Mouse (Mus musculus) stomach, postnatal 0 days (tissue): ENCODE data around the gene Atrip. TPM values are rescaled to one million over a fixed set of nuclear protein-coding genes. Genes with fewer than 3 reads are reported as not detected.

Source experiments
- ATAC-seq: fragments of 200-750 bp; cut with Nextera tagmentation; 2 replicates; pipeline ENCODE4 v1.8.0; 2017; ENCODE audit not compliant: low FRiP score, low TSS enrichment
- DNase-seq: peaks from one replicate; pipeline ENCODE4 v3.0.0-alpha.2; 2016; ENCODE audit warnings: low spot score
- H3K27ac ChIP-seq: fragments of 300-500 bp; sonication (generic); replicated peaks from 2 replicates; pipeline ENCODE4 v1.5.1; 2014; ENCODE audit warnings: mild to moderate bottlenecking, control low read depth
- H3K27me3 ChIP-seq: fragments of 300-500 bp; sonication (generic); 2 replicates; pipeline ENCODE4 v1.6.1; 2014; ENCODE audit warnings: low read length; ENCODE audit not compliant: control insufficient read depth, insufficient read depth
- H3K36me3 ChIP-seq: fragments of 300-500 bp; sonication (generic); 2 replicates; pipeline ENCODE4 v1.6.1; 2014; ENCODE audit warnings: low read length, mixed read lengths; ENCODE audit not compliant: control insufficient read depth, insufficient read depth
- H3K4me1 ChIP-seq: fragments of 300-500 bp; sonication (generic); replicated peaks from 2 replicates; pipeline ENCODE4 v1.6.1; 2014; ENCODE audit warnings: antibody characterized with exemption; ENCODE audit not compliant: control insufficient read depth, insufficient read depth
- H3K4me2 ChIP-seq: fragments of 300-500 bp; sonication (generic); replicated peaks from 2 replicates; pipeline ENCODE4 v1.6.1; 2014; ENCODE audit warnings: low read depth, mild to moderate bottlenecking, control low read depth, moderate library complexity
- H3K4me3 ChIP-seq: fragments of 300-500 bp; sonication (generic); 2 replicates; pipeline ENCODE4 v1.5.1; 2014; ENCODE audit warnings: low read depth, low read length, control low read depth
- H3K9ac ChIP-seq: fragments of 300-500 bp; sonication (generic); 2 replicates; pipeline ENCODE4 v1.6.1; 2014; ENCODE audit warnings: mild to moderate bottlenecking, low read length, control low read depth, mixed read lengths
- H3K9me3 ChIP-seq: fragments of 300-500 bp; sonication (generic); 2 replicates; pipeline ENCODE4 v1.6.1; 2016; ENCODE audit warnings: low read length; ENCODE audit not compliant: control insufficient read depth
- CTCF ChIP-seq: IDR thresholded peaks from 2 replicates; pipeline ENCODE4 v1.5.1; 2016; ENCODE audit warnings: antibody characterized with exemption, low read depth, mild to moderate bottlenecking, moderate library complexity
- EP300 ChIP-seq: optimal IDR thresholded peaks from 2 replicates; pipeline ENCODE3; 2016; ENCODE audit warnings: antibody characterized with exemption
- WGBS: fragments of 180-500 bp; shearing (Covaris S2); extraction: QIAGEN DNeasy Blood & Tissue Kit; methylation state at CpG from one replicate; pipeline ENCODE4 v1.1.7; 2014; 5-methylcytosine and 5-hydroxymethylcytosine counted together
- polyA plus RNA-seq: library from polyadenylated mRNA; unstranded; fragments of >200 nt; fragmentation: Nextera tagmentation; extraction: Ambion mirVana; gene quantifications from 2 replicates; pipeline ENCODE4 v1.2.1, GENCODE M21; 2015

Gene Atrip
- polyA plus RNA-seq, 1 experiment from 2014 or later, result 11.3 TPM

DNA sequence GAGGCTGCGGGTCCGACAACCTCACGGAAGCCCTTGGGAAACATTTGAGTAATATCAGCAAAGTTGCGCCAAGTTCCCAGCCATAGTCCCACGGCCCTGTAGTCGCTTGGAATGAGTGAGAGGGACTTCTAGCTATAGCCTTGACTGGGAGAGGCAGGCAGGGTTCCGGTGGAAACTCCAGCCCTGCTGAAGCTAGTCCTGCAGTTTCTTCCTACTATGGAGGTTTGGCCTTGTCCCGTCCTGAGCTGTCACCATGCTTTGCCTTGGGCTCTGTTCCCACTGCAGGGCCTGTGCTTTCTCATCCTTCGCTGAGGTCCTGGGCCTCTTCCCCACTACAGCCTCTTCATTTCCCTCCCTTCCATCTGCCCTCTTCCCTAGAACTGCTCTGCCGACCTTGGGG lies 42.3 kb upstream of the Atrip start:
- no peak for ATAC-seq
- peak; percentile 10 for DNase-seq
- H3K27ac ChIP-seq, result no peak overlapping the region
- H3K4me3 ChIP-seq, result no peak overlapping the region
- no peaks in the 10 kb centered on the region for H3K4me1 ChIP-seq
- H3K9ac ChIP-seq, result no peak overlapping the region
- H3K4me2 ChIP-seq, result no peak overlapping the region
- H3K9me3 ChIP-seq, result no peaks in the 10 kb centered on the region
- peaks cover 20% of the 10 kb centered on the region for H3K36me3 ChIP-seq
- 89% methylated on average over 10 of the region's 10 CpGs for WGBS
- H3K27me3 ChIP-seq, result no peaks in the 10 kb centered on the region
- no peak for TF ChIP-seq CTCF
- no peak for TF ChIP-seq EP300

DNA sequence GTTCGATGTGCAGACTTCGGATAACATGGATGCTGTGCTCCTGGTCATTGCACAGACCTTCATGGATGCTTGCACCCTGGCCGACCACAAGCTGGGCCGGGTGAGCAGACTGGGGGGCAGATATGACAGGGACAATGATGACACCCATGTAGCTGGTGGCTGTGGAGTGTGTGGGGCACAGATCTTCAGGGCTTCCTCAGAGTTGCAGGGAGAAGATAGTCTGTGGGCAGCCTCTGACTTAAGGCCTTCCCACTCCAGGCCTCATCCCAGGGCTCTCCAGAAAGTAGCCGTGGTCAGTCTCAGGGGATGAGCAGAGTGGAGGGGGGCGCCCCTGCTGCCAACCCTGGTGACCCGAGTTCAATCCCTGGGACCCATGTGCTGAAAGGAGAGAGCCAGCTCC lies 40.9 kb upstream of the Atrip start:
- H3K4me1 ChIP-seq, result no peaks in the 10 kb centered on the region
- peaks cover 23% of the 10 kb centered on the region for H3K36me3 ChIP-seq
- H3K9me3 ChIP-seq, result no peaks in the 10 kb centered on the region
- DNase-seq, result peak; percentile 10
- WGBS, result 88% methylated on average over 7 of the region's 7 CpGs
- ATAC-seq, result no peak
- H3K27me3 ChIP-seq, result no peaks in the 10 kb centered on the region
- H3K27ac ChIP-seq, result no peak overlapping the region
- no peak for TF ChIP-seq EP300
- no peak overlapping the region for H3K4me3 ChIP-seq
- no peak overlapping the region for H3K4me2 ChIP-seq
- H3K9ac ChIP-seq, result no peak overlapping the region

DNA sequence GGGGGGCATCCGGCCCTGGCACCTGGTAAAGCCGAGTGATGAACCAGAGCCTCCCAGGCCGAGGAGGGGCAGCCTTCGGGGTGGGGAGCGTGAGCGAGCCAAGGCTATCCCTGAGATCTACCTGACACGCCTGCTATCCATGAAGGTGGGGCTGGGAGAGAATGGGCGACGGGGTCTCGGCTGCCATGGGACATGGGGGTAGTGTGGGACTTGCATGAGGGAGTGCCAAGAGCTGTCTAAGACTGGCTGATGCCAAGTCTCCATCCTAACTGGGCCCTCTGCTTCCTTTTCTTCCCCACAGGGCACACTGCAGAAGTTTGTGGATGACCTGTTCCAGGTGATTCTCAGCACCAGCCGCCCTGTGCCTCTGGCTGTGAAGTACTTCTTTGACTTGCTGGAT lies 40.4 kb upstream of the Atrip start:
- H3K4me1 ChIP-seq, result no peaks in the 10 kb centered on the region
- no peaks in the 10 kb centered on the region for H3K27me3 ChIP-seq
- H3K4me2 ChIP-seq, result no peak overlapping the region
- 89% methylated on average over 11 of the region's 11 CpGs for WGBS
- no peaks in the 10 kb centered on the region for H3K9me3 ChIP-seq
- H3K36me3 ChIP-seq, result peaks cover 23% of the 10 kb centered on the region
- no peak for ATAC-seq
- no peak overlapping the region for H3K9ac ChIP-seq
- DNase-seq, result peak; percentile 11
- no peak overlapping the region for H3K27ac ChIP-seq
- no peak for TF ChIP-seq EP300
- no peak for TF ChIP-seq CTCF
- H3K4me3 ChIP-seq, result no peak overlapping the region

DNA sequence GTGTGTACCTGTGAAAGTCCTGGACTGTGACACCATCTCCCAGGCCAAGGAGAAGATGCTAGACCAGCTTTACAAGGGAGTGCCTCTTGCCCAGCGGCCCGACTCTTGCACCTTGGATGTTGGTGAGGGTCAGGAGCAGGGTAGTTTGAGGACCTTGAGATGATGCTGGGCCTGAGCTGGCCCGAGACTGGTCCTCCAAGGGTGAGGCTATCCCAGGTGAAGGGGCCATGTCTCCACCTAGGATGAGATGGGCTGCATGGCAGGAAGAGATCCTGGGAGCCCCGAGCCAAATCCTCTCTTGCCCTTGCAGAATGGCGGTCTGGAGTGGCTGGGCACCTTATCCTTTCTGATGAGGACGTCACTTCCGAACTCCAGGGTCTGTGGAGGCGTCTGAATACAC lies 39.4 kb upstream of the Atrip start:
- Histone ChIP-seq H3K9me3 (no peaks in the 10 kb centered on the region), H3K36me3 (peaks cover 25% of the 10 kb centered on the region), H3K4me1 (no peaks in the 10 kb centered on the region), H3K4me3 (no peak overlapping the region), H3K4me2 (no peak overlapping the region), H3K27me3 (no peaks in the 10 kb centered on the region), H3K9ac (no peak overlapping the region), H3K27ac (no peak overlapping the region)
- peak; percentile 9 for DNase-seq
- WGBS, result 79% methylated on average over 8 of the region's 8 CpGs
- no peak for ATAC-seq
- TF ChIP-seq EP300 (no peak), CTCF (no peak)

DNA sequence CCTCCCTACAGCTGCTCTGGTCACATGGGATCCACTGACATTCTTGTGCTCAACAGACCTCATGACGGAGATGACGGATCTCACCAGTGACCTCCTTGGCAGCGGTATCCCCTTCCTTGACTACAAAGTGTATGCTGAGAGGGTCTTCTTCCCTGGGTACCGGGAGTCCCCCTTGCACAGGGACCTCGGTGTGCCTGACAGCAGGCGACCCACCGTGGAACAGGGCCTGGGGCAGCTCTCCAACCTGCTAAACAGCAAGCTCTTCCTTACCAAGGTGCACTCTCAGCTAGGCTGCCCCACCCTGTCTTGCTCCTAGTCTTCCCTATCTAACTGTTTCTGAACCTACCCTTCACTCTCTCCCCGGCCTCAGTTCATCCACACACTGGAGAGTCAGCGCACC lies 37.7 kb upstream of the Atrip start:
- TF ChIP-seq CTCF (no peak), EP300 (no peak)
- Histone ChIP-seq H3K4me1 (no peaks in the 10 kb centered on the region), H3K36me3 (peaks cover 28% of the 10 kb centered on the region), H3K27ac (no peak overlapping the region), H3K9ac (no peak overlapping the region), H3K4me2 (no peak overlapping the region), H3K27me3 (no peaks in the 10 kb centered on the region), H3K4me3 (no peak overlapping the region), H3K9me3 (no peaks in the 10 kb centered on the region)
- ATAC-seq (no peak), DNase-seq (no peak)
- WGBS, result 94% methylated on average over 9 of the region's 9 CpGs

DNA sequence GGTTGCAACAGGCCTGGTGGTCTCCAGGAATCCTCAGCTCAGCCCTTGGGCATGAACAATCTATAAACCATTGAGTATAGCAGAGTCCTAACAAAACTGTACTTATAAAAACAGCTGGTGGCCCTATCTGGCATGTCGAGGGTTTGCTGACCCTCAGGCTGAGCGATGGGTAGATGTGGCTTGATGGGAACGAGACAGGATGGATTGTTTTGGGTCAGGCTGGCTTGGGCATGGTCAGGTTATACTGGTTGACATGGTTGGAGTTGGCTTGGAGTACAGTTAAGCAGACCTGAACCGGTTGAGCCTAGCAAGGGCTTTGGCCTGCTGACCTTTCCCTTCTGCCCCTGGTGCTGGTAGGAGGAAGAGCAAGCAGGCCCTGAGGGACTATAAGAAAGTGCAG lies 37.2 kb upstream of the Atrip start:
- DNase-seq, result no peak
- H3K36me3 ChIP-seq, result peaks cover 24% of the 10 kb centered on the region

More for the DNA sequence above, 37.2 kb upstream of the Atrip start:
- Histone ChIP-seq H3K9me3 (no peaks in the 10 kb centered on the region), H3K9ac (no peak overlapping the region), H3K4me3 (no peak overlapping the region), H3K4me2 (no peak overlapping the region), H3K27me3 (no peaks in the 10 kb centered on the region), H3K27ac (no peak overlapping the region), H3K4me1 (no peaks in the 10 kb centered on the region)
- TF ChIP-seq EP300 (no peak), CTCF (no peak)
- 91% methylated on average over 4 of the region's 4 CpGs for WGBS
- no peak for ATAC-seq
